Mouse (Mus musculus): ENCODE data around the gene Mmd.
"Not testable (repeated sequence)": the region's sequence is repeated elsewhere in the genome, so short reads cannot be mapped to it uniquely, and the experiment has no call there.

The Mmd gene

DNA sequence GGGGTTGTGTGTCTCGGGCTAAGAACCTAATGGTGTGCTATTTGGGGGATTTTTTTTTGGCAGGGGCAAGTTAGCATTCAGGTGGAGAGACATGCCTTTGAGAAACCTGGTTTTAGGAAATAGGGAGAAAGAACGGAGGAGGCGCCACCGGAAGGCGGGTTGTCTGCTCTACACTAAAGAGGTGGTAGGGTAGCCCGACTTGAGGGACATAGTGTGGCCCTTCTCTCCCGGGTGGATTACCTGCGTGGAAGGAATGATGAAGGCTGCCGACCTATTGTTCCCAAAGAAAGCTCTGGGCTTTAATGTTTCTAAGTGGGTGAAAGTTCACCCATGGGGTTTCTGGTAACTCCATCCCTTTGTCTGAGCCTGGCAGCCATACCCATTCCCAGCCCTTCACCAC, 933 bp downstream of the Mmd start:
- DNase-seq (ENCODE audit: low spot score) = no peak

DNA sequence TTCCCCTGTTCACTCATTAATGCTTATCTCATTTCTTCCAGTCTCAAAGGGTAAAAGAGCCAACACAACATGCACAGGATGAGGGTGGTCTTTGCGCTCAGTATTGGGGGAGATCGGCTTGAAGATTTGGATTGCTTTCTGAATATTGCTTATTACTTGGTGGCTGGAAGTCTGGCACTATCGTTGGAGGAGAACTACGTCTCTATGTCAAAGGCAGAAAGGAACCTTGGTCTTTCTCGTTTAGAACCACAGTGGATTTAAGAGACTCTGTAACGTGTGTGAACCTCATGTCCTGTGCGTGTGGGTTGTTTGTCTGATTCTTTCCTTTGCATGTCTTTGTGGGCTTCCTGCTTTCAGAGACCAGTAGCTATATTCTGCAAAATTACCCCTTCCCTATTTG, 1.5 kb downstream of the Mmd start:
- DNase-seq (ENCODE audit: low spot score) = no peak

DNA sequence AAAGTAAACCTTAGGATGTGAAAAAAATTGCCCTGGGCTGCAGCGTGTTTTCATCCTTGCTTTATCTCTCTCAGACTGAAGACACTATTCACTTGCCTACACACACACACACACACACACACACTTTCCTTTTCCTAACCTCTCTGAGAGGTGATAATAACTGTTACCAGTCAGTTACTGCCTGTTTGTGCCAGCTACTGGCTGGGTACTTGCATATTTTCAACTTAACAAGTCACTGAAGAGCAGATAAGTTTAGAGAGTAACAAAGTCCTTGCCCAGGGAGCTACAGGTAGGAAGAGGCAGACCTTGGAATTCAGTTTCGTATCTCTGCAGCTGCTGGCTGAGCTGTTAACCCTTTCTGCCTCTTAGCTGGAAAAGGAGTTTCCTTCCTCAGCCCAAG, 2.7 kb downstream of the Mmd start:
- DNase-seq (ENCODE audit: low spot score) = no peak

DNA sequence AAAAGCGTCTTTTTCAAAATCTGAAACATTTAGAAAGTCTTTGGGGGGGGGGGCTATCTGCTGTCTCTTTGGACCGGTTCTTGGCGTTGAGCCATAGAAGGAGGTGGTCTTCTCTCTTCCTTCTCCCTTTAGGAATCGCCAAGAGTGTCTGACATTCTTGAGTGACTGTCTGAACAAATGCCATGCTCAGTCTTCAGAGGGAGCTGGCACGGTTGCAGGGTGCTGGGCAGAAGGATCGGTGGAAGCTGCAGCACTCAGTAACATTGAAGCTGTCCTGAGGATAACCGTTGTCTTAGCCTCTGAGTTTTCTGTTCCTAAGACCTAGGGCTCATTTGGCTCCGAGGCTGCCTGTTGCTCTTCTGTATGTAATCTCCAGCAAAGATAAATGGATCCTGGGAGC, 3.1 kb downstream of the Mmd start:
- no peak for DNase-seq (ENCODE audit: low spot score)

DNA sequence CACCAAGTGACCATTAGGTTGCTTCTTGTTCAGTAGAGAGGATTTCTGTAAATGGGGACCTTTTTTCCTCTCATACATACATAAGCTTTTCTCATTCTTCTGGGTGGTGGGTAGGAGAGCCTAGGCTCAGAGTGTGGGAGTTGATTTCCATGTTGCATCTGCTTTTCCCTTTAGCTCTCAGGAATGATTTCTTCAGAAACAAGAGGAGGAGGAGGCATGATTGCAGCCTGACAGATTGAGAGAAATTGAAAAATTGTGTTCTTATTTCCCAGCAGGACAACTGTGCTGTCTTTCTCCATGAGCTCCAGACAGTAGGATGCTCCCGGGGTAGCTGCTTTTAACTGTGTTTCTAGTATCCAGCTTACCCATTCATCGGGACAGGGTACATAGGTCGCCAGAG, 5.3 kb downstream of the Mmd start:
- no peak for DNase-seq (ENCODE audit: low spot score)

DNA sequence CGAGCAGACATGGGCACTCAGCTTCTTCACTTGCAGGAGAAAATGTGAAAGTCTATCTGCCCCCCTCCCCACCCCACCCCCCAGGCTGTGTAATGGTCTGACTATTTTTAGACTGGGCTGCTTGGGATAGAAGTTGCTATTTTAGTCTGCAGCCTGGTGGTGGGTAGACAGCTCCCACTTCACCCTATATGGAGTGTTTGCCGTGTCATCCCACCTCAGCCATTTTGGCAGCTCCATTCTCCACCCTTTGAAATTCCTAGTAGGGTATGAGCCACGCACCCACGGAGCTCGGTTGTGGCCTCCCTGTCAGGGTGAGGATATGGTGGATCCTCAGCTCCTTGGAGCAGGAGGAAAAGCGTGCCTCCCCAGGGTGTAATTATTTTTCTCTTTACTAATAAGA, 6.4 kb downstream of the Mmd start:
- no peak for DNase-seq (ENCODE audit: low spot score)

DNA sequence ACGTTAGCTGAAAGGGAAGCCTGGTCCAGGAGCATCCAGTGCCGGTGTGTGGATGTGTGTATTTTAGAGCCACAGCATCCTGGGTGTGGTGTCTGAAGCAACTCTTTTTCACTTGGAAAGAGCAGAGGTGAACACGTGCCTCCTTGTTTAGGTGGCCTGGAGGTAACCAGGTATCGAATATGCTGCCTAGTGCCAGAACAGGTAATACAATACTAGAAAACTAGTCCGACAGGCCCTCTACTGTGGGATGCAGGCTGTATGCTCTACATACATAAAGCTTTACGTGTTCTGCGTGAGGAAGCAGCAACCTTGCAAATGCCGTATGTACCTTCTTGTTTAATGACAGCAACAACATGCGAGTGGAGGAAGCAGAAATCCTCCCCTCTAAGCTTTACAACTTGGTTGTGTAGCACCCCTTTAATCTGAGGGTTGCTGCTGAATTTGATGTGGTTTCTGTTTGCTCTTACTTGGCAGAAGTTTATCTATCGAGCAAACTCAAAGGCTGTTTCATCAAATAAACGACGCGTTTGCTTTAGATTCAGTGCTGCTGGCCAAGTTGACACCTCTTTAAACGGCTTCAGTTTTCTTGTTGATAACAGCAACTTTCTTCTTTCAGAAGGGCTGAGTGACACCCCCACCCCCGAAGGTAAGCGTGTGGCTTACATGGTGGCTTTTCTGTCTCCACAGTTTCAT, 7.7 kb downstream of the Mmd start:
- no peak for DNase-seq (ENCODE audit: low spot score)

DNA sequence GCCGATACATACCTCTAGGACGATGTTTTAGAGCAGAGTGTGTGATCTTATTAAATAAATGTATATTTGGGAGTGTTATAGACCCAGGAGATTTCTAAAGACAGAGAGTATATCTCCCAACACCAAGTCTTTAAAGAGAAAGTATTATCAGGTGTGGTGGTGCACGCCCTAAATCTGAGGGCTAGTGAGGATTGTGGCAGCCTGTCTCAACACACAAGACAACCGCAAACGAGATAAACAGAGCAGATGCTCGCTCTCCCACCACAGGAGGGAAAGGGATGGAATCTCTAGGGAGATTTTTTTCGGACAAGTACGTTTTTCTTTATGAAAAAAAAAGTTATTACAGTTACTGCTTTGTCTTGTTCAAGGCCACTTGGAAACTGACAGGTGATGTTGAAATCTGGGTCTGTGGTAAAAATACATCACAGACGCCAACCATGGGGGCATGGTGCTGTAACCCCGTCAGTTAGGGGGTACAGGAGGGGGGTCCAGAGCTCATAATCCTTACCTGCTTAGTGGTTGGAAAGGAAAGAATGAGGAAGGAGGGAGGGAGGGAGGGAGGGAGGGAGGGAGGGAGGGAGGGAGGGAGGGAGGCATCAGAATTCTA, 9.2 kb downstream of the Mmd start:
- no peak for DNase-seq (ENCODE audit: low spot score)

DNA sequence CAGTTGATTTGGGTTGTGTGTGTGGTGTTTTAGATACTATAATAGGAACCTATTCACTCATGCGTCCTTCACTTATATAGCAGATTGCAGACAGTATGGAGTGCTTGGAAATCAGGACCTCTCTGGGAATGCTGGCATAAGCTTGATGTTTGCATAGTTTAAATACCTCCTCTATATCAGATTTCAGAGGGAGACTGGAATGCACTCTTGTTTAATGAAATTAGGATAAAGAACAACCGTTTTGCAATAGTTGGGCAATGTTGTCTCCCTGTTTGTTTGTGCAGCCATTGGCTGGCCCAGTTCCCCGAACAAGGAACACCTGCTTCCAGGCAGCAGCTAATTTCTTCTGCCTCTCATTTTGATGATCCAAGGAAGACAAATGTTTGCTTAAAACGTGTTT, 9.8 kb downstream of the Mmd start:
- peak; percentile 84 for DNase-seq (ENCODE audit: low spot score)

DNA sequence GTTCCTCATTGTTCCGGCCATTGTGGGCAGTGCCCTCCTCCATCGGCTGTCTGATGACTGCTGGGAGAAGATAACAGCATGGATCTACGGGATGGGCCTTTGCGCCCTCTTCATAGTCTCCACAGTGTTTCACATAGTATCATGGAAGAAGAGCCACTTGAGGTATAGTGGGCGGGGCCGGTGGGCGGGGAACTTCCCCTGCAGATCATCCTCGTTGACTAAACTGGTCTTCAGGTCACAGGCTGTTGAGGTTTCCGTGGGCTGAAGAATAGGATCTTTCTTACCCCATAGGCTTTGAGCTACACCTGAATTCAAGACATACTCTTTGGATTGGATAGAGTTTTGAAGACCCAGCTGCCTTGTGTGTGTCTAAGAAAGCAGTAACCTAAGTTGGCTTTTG, 10.6 kb downstream of the Mmd start:
- DNase-seq (ENCODE audit: low spot score) = no peak

DNA sequence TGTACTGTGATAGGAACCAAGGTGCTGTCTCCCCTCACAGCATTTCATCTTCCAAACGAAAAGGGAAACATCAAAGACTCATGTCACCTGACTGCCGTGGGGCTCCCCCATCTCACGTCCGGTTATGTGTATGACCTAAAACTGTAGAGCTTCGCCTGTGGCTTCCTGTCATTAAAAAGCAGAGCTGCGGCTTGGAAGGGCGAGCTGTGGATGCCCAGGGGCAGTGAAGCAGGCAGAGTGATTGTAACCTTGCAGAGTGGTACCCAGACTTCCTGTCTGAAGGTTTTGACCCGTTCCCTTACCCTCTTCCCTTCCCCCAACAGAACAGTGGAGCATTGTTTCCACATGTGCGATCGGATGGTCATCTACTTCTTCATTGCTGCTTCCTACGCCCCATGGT, 14.9 kb downstream of the Mmd start:
- no peak for DNase-seq (ENCODE audit: low spot score)

DNA sequence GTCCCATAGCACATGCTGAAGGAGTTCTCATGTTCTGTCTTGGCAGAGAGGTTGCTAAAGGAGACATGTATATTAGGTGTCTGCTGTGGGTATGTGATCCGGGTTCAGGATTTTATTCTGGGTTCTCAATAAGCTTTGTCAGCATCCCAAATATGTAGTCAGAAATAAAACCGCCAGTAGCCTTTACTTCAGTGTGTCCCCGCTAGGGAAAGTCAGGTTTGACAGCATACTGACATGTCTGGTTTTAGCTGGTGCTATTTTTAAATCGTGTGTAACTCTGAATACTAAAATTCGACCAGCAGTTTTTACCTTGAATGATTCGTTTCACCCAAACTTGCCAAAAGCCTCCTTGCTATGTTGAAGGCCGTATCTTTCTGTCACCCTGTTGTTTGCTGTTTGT, 16.3 kb downstream of the Mmd start:
- DNase-seq (ENCODE audit: low spot score) = no peak

DNA sequence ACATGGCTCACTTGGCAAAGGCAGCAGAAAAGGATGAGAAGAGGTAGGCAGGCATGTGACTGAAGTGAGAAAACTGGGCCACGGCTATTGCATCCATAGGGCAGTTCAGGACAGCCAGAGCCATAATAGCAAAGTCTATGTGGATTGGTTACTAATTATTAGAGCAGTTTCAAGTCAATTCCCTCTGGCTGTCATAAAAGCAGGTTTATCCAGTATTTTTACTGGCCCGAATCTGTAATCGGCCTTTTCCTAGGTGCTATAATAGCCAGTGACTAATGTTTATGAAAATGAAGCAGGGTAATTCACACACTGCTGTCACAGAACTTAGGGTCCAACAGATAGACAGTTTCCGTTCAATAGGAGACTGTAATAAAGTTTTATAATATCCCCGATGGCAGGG, 19.7 kb downstream of the Mmd start:
- DNase-seq (ENCODE audit: low spot score) = no peak

DNA sequence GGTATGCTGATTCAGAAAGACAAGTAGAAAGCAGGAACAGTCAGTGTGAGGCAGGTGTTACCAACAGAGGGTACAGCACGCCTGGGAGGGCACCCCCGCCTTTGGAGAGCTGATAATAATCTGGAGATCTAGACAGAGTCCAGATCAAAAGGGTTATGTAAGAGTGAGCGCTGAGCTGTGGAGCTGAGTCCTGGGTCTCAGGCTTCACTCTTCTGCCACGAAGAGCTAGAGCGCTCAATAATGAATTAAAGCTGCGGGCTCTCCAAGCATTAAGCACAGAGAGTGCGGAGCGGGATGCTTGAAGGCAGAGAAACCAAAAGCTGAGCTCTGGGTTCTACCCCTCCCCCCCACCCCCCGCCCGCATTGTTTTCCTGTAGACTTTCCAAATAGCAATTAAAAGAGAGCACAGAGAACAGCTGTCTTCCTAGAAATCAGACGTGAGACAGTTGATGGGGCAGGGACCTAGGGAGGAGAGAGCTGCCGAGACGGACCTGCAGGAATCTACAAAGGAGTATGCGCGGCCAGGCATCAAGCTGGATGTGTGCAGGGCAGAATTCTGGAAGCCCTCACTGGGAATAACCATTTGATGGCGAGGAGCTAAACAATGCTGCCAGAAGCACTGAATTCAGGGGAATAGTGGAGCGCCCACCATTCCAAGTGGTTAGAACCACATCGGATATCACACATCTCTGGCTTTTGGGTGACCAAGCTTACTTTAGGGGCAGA, 20.3 kb downstream of the Mmd start:
- no peak for DNase-seq (ENCODE audit: low spot score)

DNA sequence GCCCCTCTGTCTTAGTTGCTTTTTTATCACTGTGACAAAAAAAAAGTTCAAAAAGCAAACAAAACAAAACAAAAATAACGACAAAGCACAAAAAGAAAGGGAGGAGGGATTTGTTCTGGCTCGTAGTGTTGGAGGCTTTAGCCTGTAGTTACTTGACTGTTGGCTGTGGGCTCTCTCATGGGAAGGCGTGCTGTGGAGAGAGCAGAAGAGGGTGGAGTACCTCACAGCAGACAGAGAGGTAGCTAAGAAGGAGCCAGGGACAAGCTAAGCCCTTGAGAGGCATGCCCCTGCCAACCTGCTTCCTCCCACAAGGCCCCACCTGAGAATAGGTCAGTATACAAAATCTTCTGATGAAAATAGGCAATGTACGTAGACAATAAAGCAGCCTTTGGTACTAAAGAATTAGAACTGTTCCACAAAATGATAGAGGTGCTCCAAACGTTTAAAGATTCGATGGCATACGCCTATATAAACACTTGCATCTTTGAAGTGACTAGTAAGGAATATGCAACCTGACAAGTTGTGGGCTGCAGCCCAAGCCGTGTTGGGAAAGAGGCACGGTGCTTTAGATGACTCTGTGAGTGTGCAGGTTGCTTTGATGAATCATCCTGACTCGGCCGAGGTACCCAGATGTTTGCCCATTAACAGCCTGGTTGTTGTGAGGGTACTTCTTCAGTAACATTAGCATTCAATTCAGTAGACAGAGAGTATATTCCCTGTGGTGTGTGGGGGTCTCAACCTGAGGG, 21.0 kb downstream of the Mmd start:
- no peak for DNase-seq (ENCODE audit: low spot score)

DNA sequence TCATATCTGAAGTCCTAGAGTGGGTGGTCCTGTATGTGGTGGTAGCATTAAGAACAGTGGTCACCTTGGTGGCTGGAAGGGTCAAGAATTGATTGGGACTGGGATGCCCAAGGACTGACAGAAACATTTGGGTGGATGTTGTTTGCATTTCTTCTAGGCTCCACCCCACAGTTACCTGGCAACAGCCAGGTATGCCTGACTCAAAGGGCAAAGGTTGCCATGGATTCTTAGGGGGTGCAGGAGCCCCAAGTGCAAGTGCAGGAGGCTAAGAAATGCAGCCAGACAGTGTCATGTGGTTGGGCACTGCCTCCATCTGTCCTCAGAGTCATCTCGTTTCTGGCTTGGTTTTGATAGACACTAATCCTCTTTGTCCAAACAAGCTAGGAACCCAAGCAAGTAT, 24.9 kb downstream of the Mmd start:
- no peak for DNase-seq (ENCODE audit: low spot score)

DNA sequence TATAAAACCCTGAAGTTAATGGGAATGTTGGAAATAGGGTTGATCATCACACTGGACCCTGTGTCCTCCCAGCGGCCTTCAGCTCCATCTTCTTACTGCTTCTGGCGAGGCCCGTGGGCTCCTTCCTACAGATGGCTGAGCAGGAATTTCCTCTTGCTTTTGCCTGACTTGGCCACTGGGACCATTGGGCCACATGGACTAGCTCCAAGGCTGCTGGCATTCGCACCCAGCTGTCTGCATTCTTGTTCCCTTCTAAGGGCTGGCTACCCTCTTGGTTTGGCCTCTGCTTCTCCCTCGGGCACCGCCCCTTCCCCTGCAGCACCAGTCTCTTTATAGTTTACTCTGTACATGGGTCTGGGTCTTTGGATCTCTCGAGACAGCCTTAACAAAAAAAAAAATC, 26.4 kb downstream of the Mmd start:
- DNase-seq (ENCODE audit: low spot score) = no peak

DNA sequence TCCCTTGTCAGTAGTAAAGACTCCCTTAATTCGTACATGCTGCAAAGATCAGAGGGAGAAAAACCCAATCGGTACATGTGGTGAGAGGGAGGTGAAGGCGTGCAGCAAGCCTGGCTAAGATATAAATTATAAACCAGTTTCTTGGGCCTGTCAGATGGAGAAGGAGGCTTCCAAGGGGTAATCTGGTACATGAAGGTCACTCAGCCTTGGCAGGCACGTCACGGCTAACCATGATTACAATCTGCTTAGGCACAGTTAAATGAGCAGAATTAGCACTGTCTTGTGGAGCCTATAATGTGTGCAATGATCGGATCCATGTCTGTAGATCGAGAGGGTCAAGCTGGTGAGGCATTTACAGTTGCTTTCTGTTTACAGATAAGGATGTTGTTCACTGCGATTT, 26.9 kb downstream of the Mmd start:
- no peak for DNase-seq (ENCODE audit: low spot score)

DNA sequence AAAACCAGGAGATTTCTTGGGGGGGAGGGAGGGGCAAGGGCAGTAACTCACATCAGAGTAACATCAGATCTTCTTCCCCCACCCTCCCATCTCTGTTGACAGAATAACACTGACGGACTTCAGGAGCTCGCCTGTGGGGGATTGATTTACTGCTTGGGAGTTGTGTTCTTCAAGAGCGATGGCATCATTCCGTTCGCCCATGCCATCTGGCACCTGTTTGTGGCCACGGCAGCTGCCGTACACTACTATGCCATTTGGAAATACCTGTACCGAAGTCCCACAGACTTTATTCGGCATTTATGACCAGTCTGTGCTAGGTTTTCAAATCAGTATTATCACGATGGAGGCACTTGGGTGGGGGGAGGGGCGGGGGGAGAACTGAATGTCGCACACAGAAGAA, 27.3 kb downstream of the Mmd start:
- DNase-seq (ENCODE audit: low spot score) = no peak

DNA sequence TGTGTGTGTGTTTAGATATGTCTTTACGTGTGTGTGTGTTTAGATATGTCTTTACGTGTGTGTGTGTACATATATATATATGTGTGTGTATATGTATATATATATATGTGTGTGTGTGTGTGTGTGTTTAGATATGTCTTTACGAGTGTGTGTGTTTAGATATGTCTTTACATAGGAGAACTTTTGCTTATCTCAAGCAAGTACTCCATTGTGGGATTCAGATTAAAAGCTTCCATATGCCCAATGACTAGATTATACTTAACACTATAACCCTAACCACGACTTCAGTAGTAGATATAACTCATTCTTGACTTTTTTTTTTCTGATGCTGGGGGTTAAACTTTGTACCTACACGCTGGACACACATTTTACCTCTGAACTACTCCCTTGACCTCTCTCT, 30.8 kb downstream of the Mmd start:
- no peak for DNase-seq (ENCODE audit: low spot score)

DNA sequence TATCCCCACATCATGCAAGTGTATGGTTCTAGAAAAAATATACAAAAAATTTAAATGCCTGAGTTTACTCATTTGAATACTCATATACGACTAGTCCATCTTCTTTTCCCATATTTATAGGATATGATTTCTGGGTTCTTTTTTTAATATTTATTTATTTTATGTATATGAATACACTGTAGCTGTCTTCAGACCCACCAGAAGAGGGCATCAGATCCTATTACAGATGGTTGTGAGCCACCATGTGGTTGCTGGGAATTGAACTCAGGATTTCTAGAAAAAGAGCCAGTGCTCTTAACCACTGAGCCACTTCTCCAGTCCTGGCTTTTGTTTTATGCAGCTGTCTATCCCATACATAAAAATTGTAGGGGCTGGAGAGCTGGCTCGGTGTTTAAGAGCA, 32.7 kb downstream of the Mmd start:
- DNase-seq (ENCODE audit: low spot score) = not testable (repeated sequence)

DNA sequence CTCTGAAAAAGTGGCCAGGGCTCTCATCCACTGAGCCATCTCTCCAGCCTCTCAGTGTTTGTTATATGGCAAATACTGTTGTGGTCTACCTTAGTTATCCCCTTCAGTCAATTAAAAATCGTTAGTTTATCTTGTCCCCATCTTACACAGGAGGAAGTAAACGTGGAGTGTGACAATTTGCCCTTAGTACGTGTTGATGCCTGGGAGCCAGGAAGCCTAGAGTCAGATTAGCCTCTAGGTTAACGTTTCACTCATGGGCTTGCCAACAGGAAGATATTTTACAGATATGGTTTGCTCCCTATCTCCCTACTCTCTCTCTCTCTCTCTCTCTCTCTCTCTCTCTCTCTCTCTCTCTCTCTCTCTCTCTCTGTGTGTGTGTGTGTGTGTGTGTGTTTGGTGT, 33.9 kb downstream of the Mmd start:
- no peak for DNase-seq (ENCODE audit: low spot score)

DNA sequence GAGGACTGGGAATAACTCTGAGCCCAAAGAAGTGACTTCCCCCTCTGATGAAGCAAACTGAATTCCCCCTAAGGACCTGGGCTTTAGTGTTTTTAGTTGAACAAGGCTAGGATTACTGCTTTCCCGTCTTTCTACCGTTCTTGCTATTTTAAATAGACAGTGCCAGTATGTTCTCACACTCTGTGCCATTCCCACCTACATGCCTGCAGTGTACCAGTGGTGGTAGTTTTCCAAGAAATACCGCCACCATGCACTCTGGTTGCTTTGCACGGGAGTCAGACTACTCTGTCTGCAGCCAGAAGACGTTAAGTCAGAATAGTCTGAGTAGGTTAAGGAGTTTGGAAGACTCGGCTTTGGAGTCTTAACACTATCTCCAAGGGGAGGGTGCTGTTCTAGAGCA, 34.3 kb downstream of the Mmd start:
- no peak for DNase-seq (ENCODE audit: low spot score)
